Mouse (Mus musculus) myocyte (in vitro differentiated cells): ENCODE data around the gene Hnrnpdl.

Experiments used
- CEBPB ChIP-seq: IDR thresholded peaks from 2 replicates; pipeline ENCODE4 v1.6.1; 2011; ENCODE audit warnings: mild to moderate bottlenecking, moderate library complexity; ENCODE audit not compliant: poor library complexity, insufficient read depth, severe bottlenecking
- E2F4 ChIP-seq: IDR thresholded peaks from one replicate; pipeline ENCODE4 v1.6.1; 2011; ENCODE audit warnings: mild to moderate bottlenecking, control low read depth, moderate library complexity; ENCODE audit not compliant: insufficient read depth
- POLR2A ChIP-seq: IDR thresholded peaks from one replicate; pipeline ENCODE4 v1.6.1; 2011; ENCODE audit warnings: low read depth, mild to moderate bottlenecking, control low read depth, moderate library complexity; ENCODE audit not compliant: insufficient read length
- POLR2AphosphoS2 ChIP-seq: IDR thresholded peaks from one replicate; pipeline ENCODE4 v1.6.1; 2011; ENCODE audit warnings: low read depth, control low read depth; ENCODE audit not compliant: insufficient read length

DNA sequence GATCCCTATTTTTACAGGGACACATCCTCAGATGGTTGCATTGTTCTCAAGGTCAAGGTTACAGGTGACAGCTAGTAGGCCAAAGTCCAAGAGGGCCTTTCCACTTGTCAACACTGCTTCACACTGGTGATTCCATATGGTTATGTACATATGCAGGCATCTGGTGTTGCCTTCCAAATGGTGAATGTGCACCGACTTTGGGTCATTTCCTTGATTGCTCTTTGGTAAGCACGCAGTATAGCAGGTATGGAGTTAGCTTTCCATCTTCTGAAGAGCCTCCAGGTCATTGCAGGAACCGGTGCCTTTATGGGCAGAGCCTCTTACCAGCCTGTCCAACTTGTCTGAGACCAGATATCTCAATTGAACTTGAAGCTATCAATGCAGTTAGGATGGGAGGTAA, 6.8 kb downstream of the Hnrnpdl start:
- TF ChIP-seq E2F4 (no peak), POLR2A (no peak), POLR2AphosphoS2 (peak; percentile 58), CEBPB (no peak)
